Mouse (Mus musculus): ENCODE measurements around the gene Rcn3. TPM values are rescaled to one million over a fixed set of nuclear protein-coding genes. Genes with fewer than 3 reads are reported as not detected.
"Not testable (repeated sequence)": the region's sequence is repeated elsewhere in the genome, so short reads cannot be mapped to it uniquely, and the experiment has no call there.

The Rcn3 gene
- polyA plus RNA-seq, 1 experiment from 2014 or later, result 314 TPM

DNA sequence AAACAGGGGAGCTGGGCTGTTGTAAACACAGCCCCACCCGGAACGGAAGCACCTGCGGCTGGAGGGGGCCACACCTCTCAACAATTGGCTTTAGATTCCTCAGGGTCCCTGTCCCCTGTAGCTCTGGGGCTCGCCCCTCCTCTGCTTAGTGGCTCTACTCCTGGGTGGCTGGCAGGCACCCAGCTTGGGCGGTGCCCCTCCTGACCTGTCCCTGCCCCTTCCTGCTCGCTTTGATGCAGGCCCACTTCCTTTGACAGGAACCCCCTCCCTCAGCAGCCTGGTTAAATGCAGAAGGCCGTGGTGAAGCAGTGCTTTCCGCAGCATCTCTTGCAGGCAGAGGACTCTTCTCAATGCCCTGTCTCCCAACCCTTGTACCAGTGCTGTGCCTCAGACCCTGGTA, 29.4 kb upstream of the Rcn3 start:
- no peaks in the 10 kb centered on the region for H3K9me3 ChIP-seq
- no peak overlapping the region for H3K27ac ChIP-seq
- 62% methylated on average over 8 of the region's 8 CpGs for WGBS
- no peak for DNase-seq (ENCODE audit: low spot score)
- H3K4me3 ChIP-seq, result no peak overlapping the region
- peaks cover 73% of the 10 kb centered on the region for H3K36me3 ChIP-seq
- peaks cover 41% of the 10 kb centered on the region for H3K4me1 ChIP-seq
- H3K27me3 ChIP-seq (ENCODE audit: insufficient read depth, poor library complexity, severe bottlenecking), result no peaks in the 10 kb centered on the region

GRCm38 (mm10) chr7:45119780-45120709, 28.0 kb upstream of the Rcn3 start:
- H3K4me1 ChIP-seq, result peaks cover 38% of the 10 kb centered on the region
- H3K27me3 ChIP-seq (ENCODE audit: insufficient read depth, poor library complexity, severe bottlenecking), result no peaks in the 10 kb centered on the region
- no peak overlapping the region for H3K27ac ChIP-seq
- WGBS, result 81% methylated on average over 5 of the region's 5 CpGs
- H3K4me3 ChIP-seq, result no peak overlapping the region
- H3K9me3 ChIP-seq, result no peaks in the 10 kb centered on the region
- no peak for DNase-seq (ENCODE audit: low spot score)
- peaks cover 59% of the 10 kb centered on the region for H3K36me3 ChIP-seq

DNA sequence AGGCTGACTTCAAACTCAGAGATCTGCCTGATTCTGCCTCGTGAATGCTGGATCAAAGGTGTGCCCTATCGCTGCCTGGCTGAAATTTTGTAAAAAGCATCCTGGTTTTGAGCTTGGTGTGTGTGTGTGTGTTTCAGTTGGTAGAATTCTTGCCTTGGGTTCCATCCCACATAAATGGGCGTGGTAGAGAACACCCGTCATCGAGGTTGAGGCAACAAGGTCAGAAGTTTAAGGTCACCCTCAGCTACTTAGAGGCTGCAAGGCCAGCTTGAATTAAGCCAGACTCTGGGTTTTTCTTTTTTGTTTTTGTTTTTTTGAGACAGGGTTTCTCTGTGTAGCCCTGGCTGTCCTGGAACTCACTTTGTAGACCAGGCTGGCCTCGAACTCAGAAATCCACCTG, 26.3 kb upstream of the Rcn3 start:
- H3K4me3 ChIP-seq, result no peak overlapping the region
- no peaks in the 10 kb centered on the region for H3K9me3 ChIP-seq
- DNase-seq (ENCODE audit: low spot score), result no peak
- peaks cover 44% of the 10 kb centered on the region for H3K4me1 ChIP-seq
- peaks cover 55% of the 10 kb centered on the region for H3K36me3 ChIP-seq
- no peak overlapping the region for H3K27ac ChIP-seq
- WGBS, result 88% methylated on average over 6 of the region's 6 CpGs
- no peaks in the 10 kb centered on the region for H3K27me3 ChIP-seq (ENCODE audit: insufficient read depth, poor library complexity, severe bottlenecking)

- 78% methylated on average over 8 of the region's 8 CpGs for WGBS
- Histone ChIP-seq H3K4me3 (no peak overlapping the region), H3K9me3 (no peaks in the 10 kb centered on the region), H3K27ac (no peak overlapping the region), H3K27me3 (ENCODE audit: insufficient read depth, poor library complexity, severe bottlenecking) (no peaks in the 10 kb centered on the region), H3K4me1 (peaks cover 42% of the 10 kb centered on the region), H3K36me3 (peaks cover 47% of the 10 kb centered on the region)
- no peak for DNase-seq (ENCODE audit: low spot score)
Measured at GRCm38 (mm10) chr7:45117566-45117965, 25.5 kb upstream of the Rcn3 start.

DNA sequence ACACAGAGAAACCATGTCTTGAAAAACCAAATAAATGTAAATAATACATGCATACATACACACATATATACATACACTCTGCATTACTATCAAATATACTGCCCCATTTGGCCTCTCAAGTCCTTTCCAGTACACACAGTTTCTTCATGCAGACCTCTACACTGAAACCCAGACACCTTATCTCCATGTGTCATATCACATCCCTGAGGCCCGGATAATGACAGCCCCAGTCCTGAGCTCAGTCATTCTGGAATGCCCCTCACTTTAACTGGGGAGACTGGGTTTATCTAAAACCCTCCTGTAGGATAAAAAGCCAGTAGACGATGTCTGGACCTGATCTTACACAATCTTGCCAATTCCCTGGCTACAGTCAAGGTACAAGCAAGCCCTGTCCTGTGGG, 21.5 kb upstream of the Rcn3 start:
- Histone ChIP-seq H3K4me1 (peaks cover 31% of the 10 kb centered on the region), H3K27ac (no peak overlapping the region), H3K4me3 (no peak overlapping the region), H3K27me3 (ENCODE audit: insufficient read depth, poor library complexity, severe bottlenecking) (no peaks in the 10 kb centered on the region), H3K36me3 (peaks cover 10% of the 10 kb centered on the region; the same call in 1 of the 2 replicates), H3K9me3 (no peaks in the 10 kb centered on the region)
- WGBS, result 19% methylated on average over 2 of the region's 2 CpGs
- DNase-seq (ENCODE audit: low spot score), result no peak

GRCm38 (mm10) chr7:45112529-45112928, 20.5 kb upstream of the Rcn3 start:
- DNase-seq (ENCODE audit: low spot score), result no peak
- peaks cover 25% of the 10 kb centered on the region for H3K4me1 ChIP-seq
- 53% methylated on average over 3 of the region's 3 CpGs for whole genome bisulfite sequencing
- H3K27me3 ChIP-seq (ENCODE audit: insufficient read depth, poor library complexity, severe bottlenecking), result no peaks in the 10 kb centered on the region
- no peaks in the 10 kb centered on the region for H3K9me3 ChIP-seq
- no peak overlapping the region for H3K4me3 ChIP-seq
- H3K27ac ChIP-seq, result no peak overlapping the region
- 0 out of 2 replicates have a peak, but pooled peaks cover under 1% of the 10 kb centered on the region for H3K36me3 ChIP-seq

DNA sequence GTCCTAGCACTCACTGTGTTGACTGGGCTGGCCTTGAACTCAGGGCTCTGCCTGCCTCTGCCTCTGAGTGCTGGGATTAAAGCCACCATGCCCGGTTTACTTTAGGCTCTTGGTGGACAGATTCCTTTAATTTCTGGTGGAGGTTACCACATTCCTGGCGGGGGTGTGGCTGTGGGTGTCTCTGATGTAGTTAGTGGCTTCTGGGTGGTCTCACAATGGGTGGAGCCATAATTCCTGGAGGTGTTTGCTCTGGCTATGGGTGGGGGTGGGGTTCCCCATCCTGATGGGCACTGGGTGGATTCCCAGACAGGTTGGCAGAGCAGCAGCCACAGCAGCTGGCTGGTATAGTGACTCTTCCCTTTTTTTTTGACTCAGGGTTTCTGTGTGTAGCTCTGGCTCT, 19.9 kb upstream of the Rcn3 start:
- peaks cover 23% of the 10 kb centered on the region for H3K4me1 ChIP-seq
- no peaks in the 10 kb centered on the region for H3K27me3 ChIP-seq (ENCODE audit: insufficient read depth, poor library complexity, severe bottlenecking)
- no peak overlapping the region for H3K27ac ChIP-seq
- H3K4me3 ChIP-seq, result no peak overlapping the region
- 70% methylated on average over 2 of the region's 2 CpGs for WGBS
- no peaks in the 10 kb centered on the region for H3K9me3 ChIP-seq
- H3K36me3 ChIP-seq, result no peaks in the 10 kb centered on the region
- DNase-seq (ENCODE audit: low spot score), result no peak

GRCm38 (mm10) chr7:45110089-45110488, 18.1 kb upstream of the Rcn3 start:
- H3K4me1 ChIP-seq, result peaks cover 16% of the 10 kb centered on the region
- not testable (repeated sequence) for H3K27ac ChIP-seq; H3K4me3 ChIP-seq; H3K9me3 ChIP-seq; DNase-seq (ENCODE audit: low spot score); H3K36me3 ChIP-seq; H3K27me3 ChIP-seq (ENCODE audit: insufficient read depth, poor library complexity, severe bottlenecking)
- 81% methylated on average over 4 of the region's 4 CpGs for WGBS

DNA sequence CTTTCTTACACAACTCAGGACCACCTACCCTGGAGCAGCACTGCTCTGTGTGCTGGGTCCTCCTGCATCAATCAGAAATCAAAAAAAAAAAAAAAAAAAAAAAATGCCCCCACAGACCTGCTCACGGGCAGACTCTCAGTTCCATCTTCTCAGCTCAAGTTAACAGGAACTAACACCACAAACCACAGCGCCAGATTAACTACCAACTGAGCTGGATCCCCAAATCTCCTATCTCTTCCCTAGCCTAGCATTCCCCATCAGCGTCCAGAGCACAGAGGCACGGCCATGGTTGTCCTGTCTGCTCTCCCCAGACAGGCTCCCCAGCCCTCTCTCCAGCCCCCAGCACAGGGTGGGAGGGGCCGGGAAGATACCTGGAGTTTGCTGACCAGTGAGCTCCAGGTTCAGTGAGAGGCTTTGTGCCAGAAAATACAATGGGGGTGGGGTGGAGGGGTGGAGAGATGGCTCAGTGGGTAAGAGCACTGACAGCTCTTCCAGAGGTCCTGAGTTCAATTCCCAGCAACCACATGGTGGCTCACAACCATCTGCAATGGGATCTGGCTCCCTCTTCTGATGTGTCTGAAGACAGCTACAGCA, 15.1 kb upstream of the Rcn3 start:
- Histone ChIP-seq H3K36me3 (no peaks in the 10 kb centered on the region), H3K27ac (no peak overlapping the region), H3K27me3 (ENCODE audit: insufficient read depth, poor library complexity, severe bottlenecking) (no peaks in the 10 kb centered on the region), H3K4me3 (no peak overlapping the region), H3K4me1 (peaks cover 20% of the 10 kb centered on the region), H3K9me3 (no peaks in the 10 kb centered on the region)
- 49% methylated on average over 5 of the region's 5 CpGs for WGBS
- no peak for DNase-seq (ENCODE audit: low spot score)

- no peak overlapping the region for H3K27ac ChIP-seq
- DNase-seq (ENCODE audit: low spot score), result no peak
- H3K4me1 ChIP-seq, result peaks cover 20% of the 10 kb centered on the region
- no peaks in the 10 kb centered on the region for H3K9me3 ChIP-seq
- no peaks in the 10 kb centered on the region for H3K36me3 ChIP-seq
- H3K27me3 ChIP-seq (ENCODE audit: insufficient read depth, poor library complexity, severe bottlenecking), result no peaks in the 10 kb centered on the region
- WGBS, result 67% methylated on average over 6 of the region's 6 CpGs
- H3K4me3 ChIP-seq, result no peak overlapping the region
Measured at GRCm38 (mm10) chr7:45106441-45106840, 14.4 kb upstream of the Rcn3 start.

DNA sequence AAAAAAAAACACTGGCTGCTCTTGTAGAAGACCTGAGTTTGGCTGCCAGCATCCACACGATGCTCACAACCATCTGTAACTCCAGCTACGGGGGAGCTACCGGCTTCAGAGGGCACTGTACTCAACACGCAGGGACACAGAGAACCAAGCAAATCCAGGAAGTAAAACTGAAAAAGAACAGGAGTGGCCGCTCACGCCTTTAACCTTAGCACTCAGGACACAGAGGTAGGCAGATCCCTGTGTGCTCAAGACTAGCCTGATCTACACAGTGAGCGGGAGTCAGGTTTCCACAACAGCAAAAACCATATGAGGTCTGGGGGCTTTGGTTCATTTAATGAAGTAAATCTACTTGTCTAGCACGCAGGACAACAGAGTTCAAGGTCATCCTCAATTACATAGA, 13.5 kb upstream of the Rcn3 start:
- Histone ChIP-seq H3K27ac (no peak overlapping the region), H3K36me3 (no peaks in the 10 kb centered on the region), H3K4me1 (peaks cover 20% of the 10 kb centered on the region), H3K4me3 (no peak overlapping the region), H3K9me3 (no peaks in the 10 kb centered on the region), H3K27me3 (ENCODE audit: insufficient read depth, poor library complexity, severe bottlenecking) (no peaks in the 10 kb centered on the region)
- WGBS, result 79% methylated on average over 8 of the region's 8 CpGs
- DNase-seq (ENCODE audit: low spot score), result no peak

- Histone ChIP-seq H3K36me3 (no peaks in the 10 kb centered on the region), H3K4me3 (no peak overlapping the region), H3K27ac (no peak overlapping the region), H3K9me3 (no peaks in the 10 kb centered on the region), H3K4me1 (peaks cover 20% of the 10 kb centered on the region), H3K27me3 (ENCODE audit: insufficient read depth, poor library complexity, severe bottlenecking) (no peaks in the 10 kb centered on the region)
- DNase-seq (ENCODE audit: low spot score), result no peak
- WGBS, result 71% methylated on average over 5 of the region's 5 CpGs
Measured at GRCm38 (mm10) chr7:45104941-45105340, 12.9 kb upstream of the Rcn3 start.

- Histone ChIP-seq H3K9me3 (no peaks in the 10 kb centered on the region), H3K27me3 (ENCODE audit: insufficient read depth, poor library complexity, severe bottlenecking) (no peaks in the 10 kb centered on the region), H3K27ac (peak within 1 kb of the TSS; percentile 69), H3K36me3 (no peaks in the 10 kb centered on the region), H3K4me1 (peaks cover 20% of the 10 kb centered on the region), H3K4me3 (0 out of 2 replicates have a peak within 1 kb of the TSS, but pooled peaks have one; percentile 19)
- DNase-seq (ENCODE audit: low spot score), result no peak
- WGBS, result 60% methylated on average over 7 of the region's 7 CpGs
Measured at GRCm38 (mm10) chr7:45103652-45104180, 11.7 kb upstream of the Rcn3 start, which contains the start of gene Fcgrt. TSS of gene Fcgrt (minus strand) at chr7:45103851.

All from heart, embryonic 10.5 days (tissue).